Mouse (Mus musculus): ENCODE measurements around the gene Ccdc33. TPM values are rescaled to one million over a fixed set of nuclear protein-coding genes. Genes with fewer than 3 reads are reported as not detected.

Ccdc33 gene
- polyA plus RNA-seq, 1 experiment from 2014 or later, result not detected

DNA sequence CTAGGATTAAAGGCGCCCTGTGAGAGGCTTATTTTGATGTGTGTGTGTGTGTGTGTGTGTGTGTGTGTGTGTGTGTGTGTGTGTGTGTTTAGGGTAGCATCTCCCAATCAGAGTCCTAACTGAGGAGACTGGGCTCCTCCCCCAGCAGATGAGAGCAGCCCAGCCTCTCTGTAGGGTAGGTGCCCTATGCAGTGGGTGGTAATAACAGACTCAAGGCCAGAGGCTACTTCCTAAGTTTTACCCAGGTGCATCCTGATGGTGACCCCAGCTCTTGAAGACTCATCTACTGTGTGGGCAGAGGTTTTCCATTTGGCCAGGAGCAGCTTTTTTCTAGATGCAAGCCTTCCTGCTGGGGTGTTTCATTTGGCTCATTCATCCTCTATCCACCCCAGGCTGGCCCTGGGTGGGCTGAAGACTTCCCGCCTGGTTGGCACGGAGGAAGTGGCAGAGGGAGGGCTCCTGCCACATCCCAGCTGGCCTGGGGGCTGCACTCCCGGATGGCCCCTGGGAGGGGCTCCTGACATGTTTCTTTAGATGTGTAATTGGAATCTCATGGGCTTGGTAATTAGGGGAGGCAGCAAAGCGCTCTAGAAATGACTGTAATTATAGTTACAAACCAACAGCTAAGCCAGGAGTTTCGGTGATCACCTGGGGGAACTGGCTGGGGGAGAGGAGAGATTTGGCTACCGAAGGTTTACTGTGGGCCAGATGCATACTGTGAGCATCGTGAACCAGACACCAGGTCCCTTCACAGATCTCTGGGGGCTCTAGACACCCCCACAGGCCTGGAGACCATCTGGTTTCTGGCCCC, 125.6 kb downstream of the Ccdc33 start:
- ATAC-seq (replicated peaks; ENCODE audit: insufficient number of reproducible peaks, insufficient read depth, low FRiP score, low read depth), result no peak
- Histone ChIP-seq H3K36me3 (no peaks in the 10 kb centered on the region), H3K27me3 (peaks cover 32% of the 10 kb centered on the region), H3K9ac (no peak overlapping the region), H3K9me3 (replicated peaks) (no peaks in the 10 kb centered on the region), H3K4me3 (no peak overlapping the region), H3K4me1 (replicated peaks) (peaks cover 5% of the 10 kb centered on the region; the same call in 1 of the 2 replicates), H3K4me2 (no peak overlapping the region), H3K27ac (no peak overlapping the region)
- 65% methylated on average over 8 of the region's 8 CpGs for WGBS

DNA sequence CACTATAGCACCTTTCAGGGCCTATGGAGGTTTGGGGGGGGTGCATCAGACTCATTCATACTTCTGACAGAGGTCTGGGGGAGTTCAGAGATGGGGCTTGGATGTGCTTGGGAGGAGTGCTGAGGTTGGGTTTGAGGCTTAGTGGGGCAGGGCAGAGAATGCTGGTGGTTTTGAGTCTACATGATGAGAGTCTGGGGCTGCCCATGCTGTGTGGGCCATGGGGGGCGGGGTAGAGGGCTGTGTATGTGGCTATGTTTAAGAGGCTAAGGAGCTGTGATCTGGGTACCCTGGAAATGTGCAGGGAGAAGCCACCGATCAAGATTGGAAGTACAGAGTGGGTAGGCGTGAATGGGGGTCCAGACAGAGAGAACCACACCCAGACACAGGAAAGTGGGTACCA, 126.6 kb downstream of the Ccdc33 start:
- no peak overlapping the region for H3K27ac ChIP-seq
- no peaks in the 10 kb centered on the region for H3K9me3 ChIP-seq (replicated peaks)
- no peaks in the 10 kb centered on the region for H3K4me1 ChIP-seq (replicated peaks)
- H3K4me3 ChIP-seq, result no peak overlapping the region
- ATAC-seq (replicated peaks; ENCODE audit: insufficient number of reproducible peaks, insufficient read depth, low FRiP score, low read depth), result no peak
- H3K27me3 ChIP-seq, result peaks cover 23% of the 10 kb centered on the region
- H3K9ac ChIP-seq, result no peak overlapping the region
- 78% methylated on average over 3 of the region's 3 CpGs for WGBS
- H3K36me3 ChIP-seq, result no peaks in the 10 kb centered on the region
- H3K4me2 ChIP-seq, result no peak overlapping the region

DNA sequence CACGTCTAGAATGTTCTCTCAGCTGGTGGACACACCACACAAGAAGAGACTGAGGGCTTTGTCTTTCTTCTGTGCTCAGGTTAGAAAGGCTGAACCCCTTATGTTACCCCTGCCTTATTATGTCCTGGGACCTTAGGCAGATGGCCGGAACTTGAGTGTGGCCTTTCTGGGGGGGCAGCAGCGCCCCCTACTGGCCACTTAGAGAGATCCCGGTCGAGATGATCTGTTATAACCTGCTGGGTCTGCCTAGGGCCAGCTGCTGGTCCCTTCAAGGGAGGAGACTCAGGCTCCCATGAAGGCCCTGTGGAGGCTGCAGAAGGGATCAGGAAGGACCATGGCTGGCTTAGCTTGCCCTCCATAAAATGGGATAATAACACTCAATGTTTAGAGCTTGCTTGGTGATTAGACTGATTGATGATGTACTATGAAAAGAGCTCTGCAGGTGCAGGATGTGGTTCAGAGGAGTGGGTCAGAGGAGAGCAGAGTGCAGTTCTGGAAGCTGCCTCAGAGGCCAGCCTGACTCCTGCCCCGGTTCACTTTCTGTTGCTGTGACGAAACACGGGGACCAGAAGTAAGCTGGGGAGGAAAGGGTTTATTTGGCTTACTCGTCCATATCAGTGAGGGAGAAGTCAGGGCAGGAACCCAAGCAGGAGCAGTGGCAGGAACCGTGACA, 128.0 kb downstream of the Ccdc33 start:
- H3K4me1 ChIP-seq (replicated peaks), result no peaks in the 10 kb centered on the region
- no peak overlapping the region for H3K27ac ChIP-seq
- no peak overlapping the region for H3K9ac ChIP-seq
- WGBS, result 30% methylated on average over 10 of the region's 10 CpGs
- H3K4me2 ChIP-seq, result no peak overlapping the region
- no peaks in the 10 kb centered on the region for H3K9me3 ChIP-seq (replicated peaks)
- H3K27me3 ChIP-seq, result 0 out of 2 replicates have a peak, but pooled peaks cover 10% of the 10 kb centered on the region
- H3K36me3 ChIP-seq, result no peaks in the 10 kb centered on the region
- no peak for ATAC-seq (replicated peaks; ENCODE audit: insufficient number of reproducible peaks, insufficient read depth, low FRiP score, low read depth)
- no peak overlapping the region for H3K4me3 ChIP-seq

DNA sequence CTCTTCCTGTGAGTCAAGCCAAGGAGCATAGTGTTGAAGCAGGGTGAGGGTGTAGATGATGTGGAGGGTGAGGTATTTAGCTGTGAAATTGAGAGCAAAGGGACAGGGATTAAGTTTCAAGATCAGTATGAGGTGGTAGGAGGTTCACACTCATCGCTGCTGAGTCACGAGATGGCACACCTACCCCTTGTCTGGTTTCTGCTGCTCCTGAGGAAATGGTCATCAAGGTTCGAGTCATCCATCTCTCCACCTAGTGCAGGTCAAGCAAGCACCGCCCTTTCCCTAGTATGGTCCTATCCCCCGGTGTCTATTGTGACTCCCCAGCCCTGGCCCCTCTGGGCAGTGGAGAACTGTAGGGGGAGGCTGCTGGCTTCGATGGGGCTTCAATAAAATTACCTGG, 129.3 kb downstream of the Ccdc33 start:
- no peak overlapping the region for H3K4me2 ChIP-seq
- H3K27me3 ChIP-seq, result 0 out of 2 replicates have a peak, but pooled peaks cover 10% of the 10 kb centered on the region
- H3K27ac ChIP-seq, result no peak overlapping the region
- H3K4me3 ChIP-seq, result no peak overlapping the region
- 75% methylated on average over 6 of the region's 6 CpGs for WGBS
- no peak for ATAC-seq (replicated peaks; ENCODE audit: insufficient number of reproducible peaks, insufficient read depth, low FRiP score, low read depth)
- H3K4me1 ChIP-seq (replicated peaks), result no peaks in the 10 kb centered on the region
- no peaks in the 10 kb centered on the region for H3K36me3 ChIP-seq
- no peak overlapping the region for H3K9ac ChIP-seq
- no peaks in the 10 kb centered on the region for H3K9me3 ChIP-seq (replicated peaks)

DNA sequence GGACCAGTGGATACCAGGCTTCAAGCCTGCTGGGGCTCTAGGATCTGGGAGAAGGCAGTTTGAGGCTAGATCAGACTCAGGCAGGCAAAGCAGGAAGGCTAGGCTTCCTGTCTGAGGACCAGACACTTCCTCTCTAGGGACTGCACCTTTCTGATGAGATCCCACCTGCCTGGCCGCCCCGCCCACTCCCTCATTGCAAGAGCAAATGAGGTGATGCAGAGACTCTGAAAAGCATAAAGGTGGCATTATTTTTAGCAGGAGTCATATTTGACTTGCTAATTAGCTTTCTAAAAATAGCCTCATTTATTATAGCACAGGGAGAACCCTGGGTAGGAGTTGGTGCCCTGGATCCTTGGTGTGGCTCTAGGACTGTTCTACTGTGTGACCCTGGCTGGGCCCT, 130.5 kb downstream of the Ccdc33 start:
- H3K4me1 ChIP-seq (replicated peaks), result no peaks in the 10 kb centered on the region

DNA sequence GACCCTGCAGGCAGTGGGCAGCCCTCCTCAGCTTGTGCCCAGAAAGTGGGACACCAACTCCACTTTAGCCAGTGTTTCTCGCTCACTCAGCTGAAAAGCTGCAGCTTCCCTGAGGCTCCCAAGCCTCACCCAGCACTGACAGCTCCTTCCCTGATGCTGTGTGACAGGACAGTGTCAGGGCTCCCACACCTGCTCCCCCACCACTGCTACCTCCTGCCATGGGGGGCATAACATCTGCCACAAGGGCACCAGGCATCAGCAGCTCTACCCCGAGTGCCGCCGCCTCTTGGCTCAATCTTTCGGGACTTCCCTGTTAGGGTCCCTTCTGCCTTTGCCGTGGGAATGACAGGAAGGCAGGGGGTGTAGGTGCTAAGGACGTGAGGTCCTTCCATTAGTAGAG, 132.3 kb downstream of the Ccdc33 start:
- Histone ChIP-seq H3K36me3 (no peaks in the 10 kb centered on the region), H3K4me1 (replicated peaks) (no peaks in the 10 kb centered on the region), H3K9me3 (replicated peaks) (no peaks in the 10 kb centered on the region), H3K4me3 (no peak overlapping the region), H3K9ac (no peak overlapping the region), H3K27ac (no peak overlapping the region), H3K4me2 (no peak overlapping the region), H3K27me3 (0 out of 2 replicates have a peak, but pooled peaks cover 10% of the 10 kb centered on the region)
- ATAC-seq (replicated peaks; ENCODE audit: insufficient number of reproducible peaks, insufficient read depth, low FRiP score, low read depth), result no peak
- WGBS, result 68% methylated on average over 7 of the region's 7 CpGs

More for the DNA sequence above, 130.5 kb downstream of the Ccdc33 start:
- 0 out of 2 replicates have a peak, but pooled peaks cover 10% of the 10 kb centered on the region for H3K27me3 ChIP-seq
- no peaks in the 10 kb centered on the region for H3K36me3 ChIP-seq
- WGBS, result 83% methylated on average over 2 of the region's 2 CpGs
- no peak overlapping the region for H3K27ac ChIP-seq
- ATAC-seq (replicated peaks; ENCODE audit: insufficient number of reproducible peaks, insufficient read depth, low FRiP score, low read depth), result no peak
- no peak overlapping the region for H3K9ac ChIP-seq
- no peaks in the 10 kb centered on the region for H3K9me3 ChIP-seq (replicated peaks)
- no peak overlapping the region for H3K4me3 ChIP-seq
- no peak overlapping the region for H3K4me2 ChIP-seq

DNA sequence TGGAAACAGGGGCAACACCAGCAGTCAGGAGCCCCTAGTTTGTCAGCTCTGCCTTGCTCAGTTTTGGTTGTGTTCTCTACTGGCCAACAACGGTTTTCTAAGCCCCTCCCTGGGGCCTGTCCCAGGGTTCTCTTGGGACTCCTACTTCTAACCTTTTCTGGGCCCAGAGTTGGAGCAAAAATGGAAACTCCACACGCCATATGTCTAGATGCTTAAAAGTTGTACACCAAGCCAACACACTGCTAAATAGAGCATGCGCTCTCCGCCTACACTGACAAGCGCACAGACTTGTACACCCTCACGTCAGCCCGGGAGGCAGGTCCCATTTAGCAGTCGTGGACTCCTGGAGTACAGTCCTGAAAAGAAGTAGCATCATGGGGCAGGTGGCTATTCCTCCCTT, 133.3 kb downstream of the Ccdc33 start:
- Histone ChIP-seq H3K4me1 (replicated peaks) (no peaks in the 10 kb centered on the region), H3K36me3 (no peaks in the 10 kb centered on the region), H3K9ac (no peak overlapping the region), H3K4me2 (no peak overlapping the region), H3K27me3 (0 out of 2 replicates have a peak, but pooled peaks cover 5% of the 10 kb centered on the region), H3K9me3 (replicated peaks) (no peaks in the 10 kb centered on the region), H3K4me3 (no peak overlapping the region), H3K27ac (no peak overlapping the region)
- 88% methylated on average over 8 of the region's 8 CpGs for WGBS
- ATAC-seq (replicated peaks; ENCODE audit: insufficient number of reproducible peaks, insufficient read depth, low FRiP score, low read depth), result no peak

DNA sequence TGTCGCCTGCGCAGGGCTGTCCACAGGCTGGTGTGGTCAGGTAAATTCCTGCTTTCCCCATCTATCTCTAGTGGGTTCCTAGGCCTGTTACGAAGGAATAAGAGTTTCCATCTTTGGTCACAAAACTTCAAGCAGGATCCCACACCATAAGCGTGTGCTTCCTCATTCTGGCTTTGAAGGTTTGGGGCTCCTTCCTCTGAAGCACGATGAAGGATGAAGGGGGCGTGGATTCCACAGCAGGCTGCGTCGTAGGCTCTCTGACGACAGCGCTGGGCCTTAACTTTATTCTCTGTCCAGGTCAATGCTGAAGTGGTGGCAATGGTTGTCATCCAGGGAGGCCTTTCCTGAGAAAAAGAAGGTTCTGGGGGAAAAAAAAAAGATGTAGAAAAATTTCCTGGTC, 138.1 kb downstream of the Ccdc33 start:
- Histone ChIP-seq H3K9ac (no peak overlapping the region), H3K4me2 (no peak overlapping the region), H3K4me1 (replicated peaks) (no peaks in the 10 kb centered on the region), H3K27me3 (peaks cover 2% of the 10 kb centered on the region; the same call in 1 of the 2 replicates), H3K4me3 (no peak overlapping the region), H3K36me3 (no peaks in the 10 kb centered on the region), H3K27ac (no peak overlapping the region), H3K9me3 (replicated peaks) (no peaks in the 10 kb centered on the region)
- no peak for ATAC-seq (replicated peaks; ENCODE audit: insufficient number of reproducible peaks, insufficient read depth, low FRiP score, low read depth)
- 72% methylated on average over 10 of the region's 10 CpGs for WGBS

DNA sequence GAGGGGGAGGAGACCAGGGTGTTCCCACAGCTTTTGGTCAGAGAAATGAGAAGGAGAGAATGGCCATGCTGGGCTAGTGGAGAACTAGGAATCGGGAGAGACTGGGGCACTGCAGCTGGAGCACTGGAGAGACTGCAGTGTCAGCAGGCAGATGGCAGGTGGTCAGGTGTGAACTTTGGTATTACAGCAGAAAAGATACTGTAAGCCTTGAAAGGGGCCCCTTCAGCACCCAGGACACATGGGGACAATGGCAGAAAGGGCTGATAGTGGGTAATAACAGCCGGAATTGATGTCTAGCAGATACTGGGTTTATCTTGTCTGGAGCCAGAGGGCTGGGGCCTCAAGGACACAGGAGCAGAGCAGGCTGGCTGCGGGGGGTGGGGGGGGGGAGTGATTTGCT, 139.8 kb downstream of the Ccdc33 start:
- peaks cover 2% of the 10 kb centered on the region; the same call in 1 of the 2 replicates for H3K27me3 ChIP-seq
- no peak overlapping the region for H3K4me2 ChIP-seq
- ATAC-seq (replicated peaks; ENCODE audit: insufficient number of reproducible peaks, insufficient read depth, low FRiP score, low read depth), result no peak
- H3K4me3 ChIP-seq, result no peak overlapping the region
- H3K36me3 ChIP-seq, result no peaks in the 10 kb centered on the region
- no peak overlapping the region for H3K9ac ChIP-seq
- H3K9me3 ChIP-seq (replicated peaks), result no peaks in the 10 kb centered on the region
- 32% methylated on average over 3 of the region's 3 CpGs for WGBS
- no peaks in the 10 kb centered on the region for H3K4me1 ChIP-seq (replicated peaks)
- H3K27ac ChIP-seq, result no peak overlapping the region
